Mouse (Mus musculus): ENCODE data around the gene Trank1.

GRCm38 (mm10) chr9:111311843-111312441 is 403 bp downstream of the Trank1 start:
- TF ChIP-seq CTCF (conservative IDR thresholded peaks at IDR 0.05 in 1 of 2, IDR thresholded peaks at IDR 0.05 in 1 of 2; ENCODE audit: low read depth in 2 of 2, low read length in 2 of 2) (no peak), ZC3H11A (IDR thresholded peaks at IDR 0.05; ENCODE audit: low read depth, low read length) (no peak), POLR2A (IDR thresholded peaks at IDR 0.05; ENCODE audit: low read depth, low read length) (no peak)
